Mouse (Mus musculus): ENCODE measurements around the gene Marco. TPM values are rescaled to one million over a fixed set of nuclear protein-coding genes. Genes with fewer than 3 reads are reported as not detected.

Marco gene
- total and polyA plus RNA-seq, 3 experiments, result 0.15 to 0.79 (median 0.76) TPM

DNA sequence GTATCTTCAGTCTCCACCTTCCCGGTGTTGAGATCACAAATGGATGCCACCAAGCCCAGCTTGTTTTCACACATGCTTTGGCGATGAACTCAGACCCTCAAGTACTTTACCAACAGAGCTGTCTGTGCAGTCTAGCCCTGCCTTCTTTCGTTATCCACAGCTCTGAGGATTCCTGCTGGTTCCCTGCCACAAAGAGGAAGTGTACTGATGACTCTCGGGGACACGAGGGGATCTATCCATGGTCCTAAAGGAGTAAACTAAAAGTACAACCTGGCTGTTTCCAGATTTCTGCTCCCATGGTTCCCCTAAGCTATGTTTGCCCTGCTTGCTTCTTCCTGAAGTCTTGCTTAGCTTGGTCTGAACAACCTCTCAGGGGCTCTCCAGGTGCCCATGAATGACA is 23.9 kb downstream of the Marco start:
- no peaks in the 10 kb centered on the region for H3K9me3 ChIP-seq (replicated peaks; ENCODE audit: low read length)
- dilution Hi-C loops (cut with MboI; ENCODE audit: extremely low pct_ligation_motif_present, extremely low pct_unique_long_range_greater_than_20kb, low sequenced_read_pairs), result no loop called here

GRCm38 (mm10) chr1:120474825-120475224 is 30.0 kb downstream of the Marco start:
- Histone ChIP-seq H3K27me3 (replicated peaks) (peaks cover 6% of the 10 kb centered on the region), H3K4me2 (ENCODE audit: insufficient read depth, low read depth, poor library complexity, severe bottlenecking) (no peak overlapping the region), H3K9ac (ENCODE audit: insufficient read depth, low read depth) (no peak overlapping the region), H3K27ac (ENCODE audit: insufficient read depth, low read depth) (no peak overlapping the region), H3K4me1 (ENCODE audit: control insufficient read depth in 1 of 2, insufficient read depth in 2 of 2) (peaks cover 7 to 18% of the 10 kb centered on the region in 2 experiments), H3K79me2 (replicated peaks; ENCODE audit: control insufficient read depth, extremely low read depth, insufficient read depth, poor library complexity, severe bottlenecking) (no peaks in the 10 kb centered on the region), H3K36me3 (replicated peaks in 1 of 2; ENCODE audit: control insufficient read depth in 1 of 2, insufficient read depth in 1 of 2, low read length in 1 of 2) (no peaks in the 10 kb centered on the region), H3K4me3 (replicated peaks in 1 of 3; ENCODE audit: low read depth in 2 of 3, low read length in 2 of 3, poor library complexity in 1 of 3) (no peak overlapping the region), H3K9me3 (replicated peaks; ENCODE audit: low read length) (peaks cover 3% of the 10 kb centered on the region)
- dilution Hi-C loops (cut with MboI; ENCODE audit: extremely low pct_ligation_motif_present, extremely low pct_unique_long_range_greater_than_20kb, low sequenced_read_pairs), result no loop called here
- peak; percentile 19; the same call in 1 of the 2 replicates for TF ChIP-seq ETS1 (conservative IDR thresholded peaks at IDR 0.05; ENCODE audit: low read depth, low read length)
- TF ChIP-seq SIN3A (IDR thresholded peaks at IDR 0.05; ENCODE audit: low read length), result no peak
- peak; percentile 82 for TF ChIP-seq BHLHE40 (IDR thresholded peaks at IDR 0.05; ENCODE audit: low read depth, low read length)
- 0 out of 2 replicates have a peak, but pooled peaks have one; percentile 21 for TF ChIP-seq EP300 (IDR thresholded peaks at IDR 0.05; ENCODE audit: low read length)
- TF ChIP-seq POLR2A (IDR thresholded peaks at IDR 0.05; ENCODE audit: low read depth, low read length), result no peak
- no peak for TF ChIP-seq HCFC1 (IDR thresholded peaks at IDR 0.05; ENCODE audit: low read depth, low read length)
- TF ChIP-seq CHD2 (IDR thresholded peaks at IDR 0.05; ENCODE audit: low read length), result no peak
- TF ChIP-seq MAFK (IDR thresholded peaks at IDR 0.05; ENCODE audit: insufficient replicate concordance, low read length), result 0 out of 2 replicates have a peak, but pooled peaks have one; percentile 28
- DNase-seq (ENCODE audit: extremely low read depth), result peak; percentile 35
- in situ Hi-C loops (cut with MboI; ENCODE audit: low pct_ligation_motif_present, low pct_unique_long_range_greater_than_20kb, low sequenced_read_pairs), result no loop called here

More for the DNA sequence above, 23.9 kb downstream of the Marco start:
- Histone ChIP-seq H3K4me3 (replicated peaks in 1 of 3; ENCODE audit: low read depth in 2 of 3, low read length in 2 of 3, poor library complexity in 1 of 3) (no peak overlapping the region), H3K27ac (ENCODE audit: insufficient read depth, low read depth) (no peak overlapping the region), H3K4me1 (ENCODE audit: control insufficient read depth in 1 of 2, insufficient read depth in 2 of 2) (peaks cover 7 to 14% of the 10 kb centered on the region in 2 experiments), H3K36me3 (replicated peaks in 1 of 2; ENCODE audit: control insufficient read depth in 1 of 2, insufficient read depth in 1 of 2, low read length in 1 of 2) (no peaks in the 10 kb centered on the region), H3K9ac (ENCODE audit: insufficient read depth, low read depth) (no peak overlapping the region), H3K27me3 (replicated peaks) (peaks cover 5% of the 10 kb centered on the region), H3K79me2 (replicated peaks; ENCODE audit: control insufficient read depth, extremely low read depth, insufficient read depth, poor library complexity, severe bottlenecking) (no peaks in the 10 kb centered on the region), H3K4me2 (ENCODE audit: insufficient read depth, low read depth, poor library complexity, severe bottlenecking) (no peak overlapping the region)
- no peak for DNase-seq (ENCODE audit: extremely low read depth)
- in situ Hi-C loops (cut with MboI; ENCODE audit: low pct_ligation_motif_present, low pct_unique_long_range_greater_than_20kb, low sequenced_read_pairs), result no loop called here
- TF ChIP-seq CHD2 (IDR thresholded peaks at IDR 0.05; ENCODE audit: low read length) (no peak), JUND (conservative IDR thresholded peaks at IDR 0.05; ENCODE audit: low read depth, low read length) (no peak), MEF2A (IDR thresholded peaks at IDR 0.05; ENCODE audit: borderline replicate concordance, low read depth, low read length) (no peak), MXI1 (IDR thresholded peaks at IDR 0.05; ENCODE audit: low read depth, low read length) (no peak)

DNA sequence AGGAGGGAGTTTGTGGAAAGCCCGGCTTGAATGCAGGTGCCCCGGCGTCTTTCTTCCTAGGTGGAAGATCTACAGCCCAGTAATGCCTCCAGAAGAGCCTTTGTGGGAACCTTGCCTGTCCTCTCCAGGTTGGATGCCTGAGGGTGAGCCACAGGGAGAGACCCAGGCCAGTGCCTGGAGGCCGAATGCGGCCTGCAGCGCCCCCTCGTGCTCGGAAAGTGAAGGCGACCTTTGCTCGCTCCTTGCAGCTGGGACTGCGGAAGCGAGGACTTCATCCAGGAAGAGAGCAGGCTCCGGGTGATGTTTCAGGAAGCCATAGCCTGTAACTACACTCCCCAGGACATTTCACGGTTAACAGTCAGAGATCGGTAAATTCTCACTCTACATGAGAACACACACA is 35.9 kb downstream of the Marco start:
- H3K27ac ChIP-seq (ENCODE audit: insufficient read depth, low read depth), result no peak overlapping the region
- H3K9me3 ChIP-seq (replicated peaks; ENCODE audit: low read length), result peaks cover 3% of the 10 kb centered on the region
- in situ Hi-C loops (cut with MboI; ENCODE audit: low pct_ligation_motif_present, low pct_unique_long_range_greater_than_20kb, low sequenced_read_pairs), result no loop called here
- peaks cover 5 to 33% of the 10 kb centered on the region in 2 experiments; a peak in 3 of 4 replicates for H3K4me1 ChIP-seq (ENCODE audit: control insufficient read depth in 1 of 2, insufficient read depth in 2 of 2)
- DNase-seq (ENCODE audit: extremely low read depth), result no peak
- H3K4me3 ChIP-seq (replicated peaks in 1 of 3; ENCODE audit: low read depth in 2 of 3, low read length in 2 of 3, poor library complexity in 1 of 3), result no peak overlapping the region
- TF ChIP-seq CTCF (conservative IDR thresholded peaks at IDR 0.05 in 1 of 2, IDR thresholded peaks at IDR 0.05 in 1 of 2; ENCODE audit: low read depth in 2 of 2, low read length in 2 of 2) (peak in 1 of 2 experiments; percentile 67; a peak in 2 of 4 replicates), E2F4 (IDR thresholded peaks at IDR 0.05; ENCODE audit: insufficient replicate concordance, low read depth, low read length) (no peak), ZNF384 (IDR thresholded peaks at IDR 0.05; ENCODE audit: low read depth, low read length) (peak; percentile 29; the same call in 1 of the 2 replicates), MAFK (IDR thresholded peaks at IDR 0.05; ENCODE audit: insufficient replicate concordance, low read length) (no peak), SMC3 (IDR thresholded peaks at IDR 0.05; ENCODE audit: low read depth, low read length) (peak; percentile 71), RAD21 (IDR thresholded peaks at IDR 0.05; ENCODE audit: low read depth, low read length) (peak; percentile 63), USF1 (IDR thresholded peaks at IDR 0.05; ENCODE audit: low read depth, low read length) (no peak)
- dilution Hi-C loops (cut with MboI; ENCODE audit: extremely low pct_ligation_motif_present, extremely low pct_unique_long_range_greater_than_20kb, low sequenced_read_pairs), result no loop called here
- no peaks in the 10 kb centered on the region for H3K79me2 ChIP-seq (replicated peaks; ENCODE audit: control insufficient read depth, extremely low read depth, insufficient read depth, poor library complexity, severe bottlenecking)
- no peak overlapping the region for H3K4me2 ChIP-seq (ENCODE audit: insufficient read depth, low read depth, poor library complexity, severe bottlenecking)
- H3K36me3 ChIP-seq (replicated peaks in 1 of 2; ENCODE audit: control insufficient read depth in 1 of 2, insufficient read depth in 1 of 2, low read length in 1 of 2), result no peaks in the 10 kb centered on the region
- H3K9ac ChIP-seq (ENCODE audit: insufficient read depth, low read depth), result no peak overlapping the region
- no peaks in the 10 kb centered on the region for H3K27me3 ChIP-seq (replicated peaks)
